Mouse (Mus musculus): ENCODE data around the gene Gcfc2.

GRCm38 (mm10) chr6:81987580-81987979 lies 64.1 kb downstream of the Gcfc2 start:
- TF ChIP-seq CTCF (IDR thresholded peaks at IDR 0.05; ENCODE audit: borderline replicate concordance, extremely low read depth, insufficient read depth, insufficient read length) = no peak
- TF ChIP-seq POLR2A (IDR thresholded peaks at IDR 0.05; ENCODE audit: borderline replicate concordance, extremely low read depth, insufficient read depth, insufficient read length, poor library complexity, severe bottlenecking) = no peak
